Mouse (Mus musculus) CH12.LX (cell line): ENCODE data around the gene Pdilt. TPM values are rescaled to one million over a fixed set of nuclear protein-coding genes. Genes with fewer than 3 reads are reported as not detected.

ENCODE experiments used
- DNase-seq: peaks from one replicate; pipeline ENCODE4 v3.0.0-alpha.2; 2013; ENCODE audit errors: extremely low read depth
- H3K27ac ChIP-seq: 2 replicates; pipeline ENCODE4 v1.5.1; 2012; ENCODE audit warnings: low read depth, mild to moderate bottlenecking, control low read depth, moderate library complexity; ENCODE audit not compliant: insufficient read depth
- H3K27me3 ChIP-seq: replicated peaks from 2 replicates; pipeline ENCODE3; 2012; ENCODE audit warnings: inconsistent platforms
- H3K36me3 ChIP-seq, 2 experiments: replicated peaks in 1 of 2; 2 replicates each; pipeline versions ENCODE3 to v1.6.1; 2012; ENCODE audit warnings: inconsistent platforms in 1 of 2, low read length in 1 of 2, mild to moderate bottlenecking in 1 of 2, mixed read lengths in 1 of 2, moderate library complexity in 1 of 2; ENCODE audit not compliant: control insufficient read depth in 1 of 2, insufficient read depth in 1 of 2
- H3K4me1 ChIP-seq, 2 experiments: 2 replicates each; pipeline ENCODE4 v1.6.1; 2012; ENCODE audit warnings: inconsistent platforms in 1 of 2, moderate library complexity in 1 of 2; ENCODE audit not compliant: insufficient read depth in 2 of 2, control insufficient read depth in 1 of 2
- H3K4me2 ChIP-seq: 2 replicates; pipeline ENCODE4 v1.6.1; 2012; ENCODE audit warnings: low read depth, mild to moderate bottlenecking, control low read depth; ENCODE audit not compliant: poor library complexity, insufficient read depth, severe bottlenecking
- H3K4me3 ChIP-seq, 3 experiments: fragments of 150-350 bp in 1 of 3; sonication (generic) in 1 of 3; replicated peaks in 1 of 3; 2 replicates each; pipeline versions ENCODE3 to v1.5.1; 2011 to 2012; ENCODE audit warnings: low read depth in 2 of 3, low read length in 2 of 3, mild to moderate bottlenecking in 2 of 3, moderate library complexity in 2 of 3, control low read depth in 1 of 3, improper control_type of control experiment in 1 of 3, inconsistent platforms in 1 of 3, mixed read lengths in 1 of 3; ENCODE audit not compliant: poor library complexity in 1 of 3
- H3K79me2 ChIP-seq: replicated peaks from 2 replicates; pipeline ENCODE4 v1.6.1; 2012; ENCODE audit warnings: mild to moderate bottlenecking, moderate library complexity; ENCODE audit not compliant: control insufficient read depth, poor library complexity, insufficient read depth, severe bottlenecking; ENCODE audit errors: extremely low read depth
- H3K9ac ChIP-seq: 2 replicates; pipeline ENCODE4 v1.6.1; 2012; ENCODE audit warnings: low read depth, mild to moderate bottlenecking, control low read depth, moderate library complexity; ENCODE audit not compliant: insufficient read depth
- H3K9me3 ChIP-seq: replicated peaks from 2 replicates; pipeline ENCODE3; 2012; ENCODE audit warnings: low read length, inconsistent platforms, mixed read lengths
- BHLHE40 ChIP-seq: IDR thresholded peaks from 2 replicates; pipeline ENCODE4 v1.6.1; 2011; ENCODE audit warnings: mild to moderate bottlenecking, low read depth, low read length, improper control_type of control experiment
- CHD2 ChIP-seq: IDR thresholded peaks from 2 replicates; pipeline ENCODE4 v1.6.1; 2011; ENCODE audit warnings: low read length, improper control_type of control experiment
- CTCF ChIP-seq, 2 experiments: IDR thresholded peaks in 1 of 2; conservative IDR thresholded peaks in 1 of 2; 2 replicates each; pipeline ENCODE4 v1.5.1; 2011 to 2012; ENCODE audit warnings: low read depth in 2 of 2, low read length in 2 of 2, improper control_type of control experiment in 1 of 2, inconsistent platforms in 1 of 2, mild to moderate bottlenecking in 1 of 2, moderate library complexity in 1 of 2
- ELF1 ChIP-seq: IDR thresholded peaks from 2 replicates; pipeline ENCODE4 v1.6.1; 2014; ENCODE audit warnings: low read depth, mild to moderate bottlenecking, inconsistent platforms, low read length, improper control_type of control experiment
- EP300 ChIP-seq: IDR thresholded peaks from 2 replicates; pipeline ENCODE4 v1.6.1; 2011; ENCODE audit warnings: low read length, improper control_type of control experiment
- GABPA ChIP-seq: IDR thresholded peaks from 2 replicates; pipeline ENCODE4 v1.6.1; 2012; ENCODE audit warnings: low read depth, low read length, improper control_type of control experiment, inconsistent platforms; ENCODE audit not compliant: insufficient replicate concordance
- HCFC1 ChIP-seq: IDR thresholded peaks from 2 replicates; pipeline ENCODE4 v1.6.1; 2012; ENCODE audit warnings: low read depth, mild to moderate bottlenecking, inconsistent platforms, low read length, improper control_type of control experiment
- IRF4 ChIP-seq: IDR thresholded peaks from 2 replicates; pipeline ENCODE4 v1.6.1; 2014; ENCODE audit warnings: low read depth, mild to moderate bottlenecking, inconsistent platforms, low read length, improper control_type of control experiment
- JUN ChIP-seq: IDR thresholded peaks from 2 replicates; pipeline ENCODE4 v1.6.1; 2011; ENCODE audit warnings: low read depth, mild to moderate bottlenecking, low read length, improper control_type of control experiment, moderate library complexity; ENCODE audit not compliant: insufficient read depth
- JUND ChIP-seq: conservative IDR thresholded peaks from 2 replicates; pipeline ENCODE4 v1.6.1; 2011; ENCODE audit warnings: low read depth, low read length, improper control_type of control experiment
- KAT2A ChIP-seq: IDR thresholded peaks from 2 replicates; pipeline ENCODE4 v1.6.1; 2012; ENCODE audit warnings: low read length, improper control_type of control experiment, inconsistent platforms; ENCODE audit not compliant: insufficient replicate concordance
- MAFK ChIP-seq: IDR thresholded peaks from 2 replicates; pipeline ENCODE4 v1.6.1; 2011; ENCODE audit warnings: low read length, improper control_type of control experiment; ENCODE audit not compliant: insufficient replicate concordance
- MYC ChIP-seq: IDR thresholded peaks from 2 replicates; pipeline ENCODE4 v1.6.1; 2011; ENCODE audit warnings: low read depth, mild to moderate bottlenecking, improper control_type of control experiment, low read length
- NRF1 ChIP-seq: IDR thresholded peaks from 2 replicates; pipeline ENCODE4 v1.6.1; 2014; ENCODE audit warnings: low read depth, mild to moderate bottlenecking, inconsistent platforms, low read length, improper control_type of control experiment, moderate library complexity
- PAX5 ChIP-seq: IDR thresholded peaks from 2 replicates; pipeline ENCODE4 v1.6.1; 2012; ENCODE audit warnings: low read length, inconsistent platforms, mixed read lengths
- POLR2A ChIP-seq: IDR thresholded peaks from 2 replicates; pipeline ENCODE4 v1.6.1; 2011; ENCODE audit warnings: low read depth, mild to moderate bottlenecking, improper control_type of control experiment, low read length
- POLR2AphosphoS2 ChIP-seq: IDR thresholded peaks from 2 replicates; pipeline ENCODE4 v1.6.1; 2011; ENCODE audit warnings: low read depth, low read length, improper control_type of control experiment
- RAD21 ChIP-seq: IDR thresholded peaks from 2 replicates; pipeline ENCODE4 v1.6.1; 2011; ENCODE audit warnings: low read depth, mild to moderate bottlenecking, low read length, improper control_type of control experiment, moderate library complexity
- RCOR1 ChIP-seq: conservative IDR thresholded peaks from 2 replicates; pipeline ENCODE4 v1.6.1; 2012; ENCODE audit warnings: low read depth, mild to moderate bottlenecking, inconsistent platforms, low read length, improper control_type of control experiment
- SIN3A ChIP-seq: IDR thresholded peaks from 2 replicates; pipeline ENCODE4 v1.6.1; 2012; ENCODE audit warnings: low read length, improper control_type of control experiment, inconsistent platforms
- SMC3 ChIP-seq: IDR thresholded peaks from 2 replicates; pipeline ENCODE4 v1.6.1; 2011; ENCODE audit warnings: low read depth, low read length, improper control_type of control experiment
- TBP ChIP-seq: conservative IDR thresholded peaks from 2 replicates; pipeline ENCODE4 v1.6.1; 2011; ENCODE audit warnings: low read depth, low read length, improper control_type of control experiment
- TCF12 ChIP-seq: IDR thresholded peaks from 2 replicates; pipeline ENCODE4 v1.6.1; 2014; ENCODE audit warnings: low read depth, mild to moderate bottlenecking, inconsistent platforms, low read length, improper control_type of control experiment
- UBTF ChIP-seq: IDR thresholded peaks from 2 replicates; pipeline ENCODE4 v1.6.1; 2012; ENCODE audit warnings: low read depth, mild to moderate bottlenecking, inconsistent platforms, low read length, improper control_type of control experiment, moderate library complexity
- ZC3H11A ChIP-seq: IDR thresholded peaks from 2 replicates; pipeline ENCODE4 v1.6.1; 2012; ENCODE audit warnings: low read depth, mild to moderate bottlenecking, inconsistent platforms, low read length, improper control_type of control experiment
- ZKSCAN1 ChIP-seq: IDR thresholded peaks from 2 replicates; pipeline ENCODE4 v1.6.1; 2012; ENCODE audit warnings: low read depth, inconsistent platforms, low read length, improper control_type of control experiment, borderline replicate concordance
- dilution Hi-C: fragments of 300-500 bp; cut with MboI; formaldehyde crosslinking; loops from 2 replicates; pipeline ENCODE4 v1.14.3; 2020; ENCODE audit warnings: low sequenced_read_pairs; ENCODE audit not compliant: extremely low pct_unique_long_range_greater_than_20kb, extremely low pct_ligation_motif_present
- in situ Hi-C: fragments of 300-500 bp; cut with MboI; formaldehyde crosslinking; loops from 3 replicates; pipeline ENCODE4 v1.14.3; 2019; ENCODE audit warnings: low sequenced_read_pairs, low pct_ligation_motif_present, low pct_unique_long_range_greater_than_20kb, mixed read lengths
- polyA plus RNA-seq: library from polyadenylated mRNA; unstranded; fragments of >175 nt; gene quantifications from 2 replicates; pipeline ENCODE4 v1.2.1, GENCODE M21; 2012; ENCODE audit warnings: low read depth; ENCODE audit not compliant: insufficient read length
- total RNA-seq, 2 experiments: library from RNA; depleted of rRNA; stranded (reverse); fragments of 300-350 nt in 1 of 2; fragments of >200 nt in 1 of 2; gene quantifications; 2 replicates each; pipeline ENCODE4 v1.2.3; 2012 to 2014

Gene Pdilt
- total and polyA plus RNA-seq, 3 experiments, result not detected

GRCm38 (mm10) chr7:119454192-119454591 is 69.1 kb downstream of the Pdilt start:
- no peak overlapping the region for H3K4me2 ChIP-seq
- H3K9ac ChIP-seq, result no peak overlapping the region
- H3K4me1 ChIP-seq, result no peaks in the 10 kb centered on the region
- no peak overlapping the region for H3K27ac ChIP-seq
- H3K36me3 ChIP-seq, result no peaks in the 10 kb centered on the region
- no peak overlapping the region for H3K4me3 ChIP-seq
- in situ Hi-C loops, result no loop called here
- no peak for DNase-seq
- peaks cover 69% of the 10 kb centered on the region for H3K27me3 ChIP-seq
- no peaks in the 10 kb centered on the region for H3K79me2 ChIP-seq
- H3K9me3 ChIP-seq, result no peaks in the 10 kb centered on the region
- dilution Hi-C loops, result no loop called here
- no peak for TF ChIP-seq HCFC1
- TF ChIP-seq TCF12, result no peak
- TF ChIP-seq CTCF (conservative IDR thresholded peaks at IDR 0.05 in 1 of 2, IDR thresholded peaks at IDR 0.05 in 1 of 2; ENCODE audit: low read depth in 2 of 2, low read length in 2 of 2), result peak in 1 of 2 experiments; percentile 19; a peak in 2 of 4 replicates
- TF ChIP-seq KAT2A, result no peak
- peak; percentile 15 for TF ChIP-seq RAD21

- no peaks in the 10 kb centered on the region for H3K36me3 ChIP-seq
- H3K27me3 ChIP-seq, result peaks cover 58% of the 10 kb centered on the region
- TF ChIP-seq POLR2A (no peak), PAX5 (no peak), CHD2 (no peak), POLR2AphosphoS2 (no peak), KAT2A (no peak), JUN (no peak), IRF4 (no peak), RAD21 (peak; percentile 19), MAFK (no peak), GABPA (no peak), MYC (no peak), EP300 (no peak), TBP (no peak), UBTF (no peak), SIN3A (no peak), ZC3H11A (no peak), ZKSCAN1 (no peak), SMC3 (peak; percentile 47), BHLHE40 (no peak), ELF1 (0 out of 2 replicates have a peak, but pooled peaks have one; percentile 19), NRF1 (no peak), RCOR1 (no peak), CTCF (conservative IDR thresholded peaks at IDR 0.05 in 1 of 2, IDR thresholded peaks at IDR 0.05 in 1 of 2; ENCODE audit: low read depth in 2 of 2, low read length in 2 of 2) (peak in 1 of 2 experiments; percentile 59; a peak in 2 of 4 replicates), JUND (no peak)
- H3K4me3 ChIP-seq, result no peak overlapping the region
- DNase-seq, result peak; percentile 16
- H3K9me3 ChIP-seq, result no peaks in the 10 kb centered on the region
- no peaks in the 10 kb centered on the region for H3K79me2 ChIP-seq
- H3K9ac ChIP-seq, result no peak overlapping the region
- no peak overlapping the region for H3K4me2 ChIP-seq
- dilution Hi-C loops, result no loop called here
- in situ Hi-C loops, result no loop called here
- H3K27ac ChIP-seq, result no peak overlapping the region
- H3K4me1 ChIP-seq, result peaks cover 0 to 11% of the 10 kb centered on the region in 2 experiments; a peak in 2 of 4 replicates
Observed at GRCm38 (mm10) chr7:119443849-119444248, 79.4 kb downstream of the Pdilt start.
